Comparison of ENCODE assay signal across 11 mouse cellular contexts in the genomic region with DNA sequence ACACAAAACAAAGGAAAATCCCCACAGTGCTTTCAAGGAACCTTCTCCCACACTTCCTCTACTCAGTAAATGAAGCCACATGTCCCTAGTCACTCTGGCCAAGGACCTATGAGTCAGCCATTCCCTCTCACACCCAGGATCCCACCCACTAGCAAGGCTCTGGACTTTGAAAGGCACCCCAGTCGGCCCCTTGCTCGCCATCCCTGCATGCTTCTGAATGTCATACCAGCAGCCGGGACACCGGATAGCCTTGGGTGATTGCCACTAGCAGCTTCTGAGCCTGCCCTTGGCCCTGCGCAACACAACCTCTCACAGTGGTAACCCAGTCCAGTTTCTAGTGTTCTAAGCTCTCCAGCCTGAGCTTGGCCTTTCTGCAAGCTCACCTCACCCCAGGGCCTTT. TPM values are rescaled to one million over a fixed set of nuclear protein-coding genes. Genes with fewer than 3 reads are reported as not detected.
DNase-seq lines count a peak whose midpoint lies in the region; ATAC-seq and TF ChIP-seq lines count a peak whose summit lies in the region.
"Had no signal": no experiment of that assay in that cellular context is flagged by ENCODE, and none has a peak within 500 bp of the region (broad histone marks: within the 10 kb centered on the region; RNA-seq: fewer than 3 reads in every experiment).

No protein-coding gene starts in this region.

- H3ac ChIP-seq in myocyte (ENCODE audit: control insufficient read depth, insufficient read length), result no peak overlapping the region

- no peaks in the 10 kb centered on the region for H3K9me3 ChIP-seq in heart, embryonic 16.5 days (replicated peaks; ENCODE audit: control insufficient read depth, low read length)
- no peaks in the 10 kb centered on the region for H3K9me3 ChIP-seq in forebrain, embryonic 11.5 days (ENCODE audit: control insufficient read depth, low read length)
- H3K9me3 ChIP-seq: hindbrain, embryonic 13.5 days had no signal

- peaks cover 30% of the 10 kb centered on the region for H3K4me1 ChIP-seq in embryonic fibroblast, embryonic 13.5 days (ENCODE audit: control insufficient read depth, insufficient read depth, low read length)
- H3K4me1 ChIP-seq in heart, embryonic 16.5 days (ENCODE audit: control insufficient read depth, insufficient read depth, low read length), result peaks cover 49% of the 10 kb centered on the region
- peaks cover 10% of the 10 kb centered on the region for H3K4me1 ChIP-seq in forebrain, embryonic 11.5 days (replicated peaks; ENCODE audit: control insufficient read depth, insufficient read depth, low read length)

- H3K4me3 ChIP-seq in embryonic fibroblast, embryonic 13.5 days (ENCODE audit: insufficient read depth, low read length), result no peak overlapping the region
- H3K4me3 ChIP-seq in heart, embryonic 16.5 days (ENCODE audit: low read length), result no peak overlapping the region
- H3K4me3 ChIP-seq in myocyte, result no peak overlapping the region
- no peak overlapping the region for H3K4me3 ChIP-seq in forebrain, embryonic 11.5 days (ENCODE audit: low read depth, low read length)
- H3K4me3 ChIP-seq: hindbrain, embryonic 13.5 days had no signal

- peaks cover 8% of the 10 kb centered on the region for H3K79me2 ChIP-seq in myocyte (ENCODE audit: control insufficient read depth, insufficient read depth)

- TF ChIP-seq POLR2A in embryonic fibroblast, embryonic 13.5 days (IDR thresholded peaks at IDR 0.05; ENCODE audit: low read depth, low read length), result no peak
- TF ChIP-seq POLR2A in myocyte (IDR thresholded peaks at IDR 0.05; ENCODE audit: insufficient read length, low read depth), result no peak

- no peak for ATAC-seq in heart, embryonic 16.5 days (replicated peaks; ENCODE audit: extremely low read depth, insufficient read depth, low FRiP score)
- ATAC-seq in monocyte, adult 5-6 weeks (replicated peaks; ENCODE audit: insufficient number of reproducible peaks, low FRiP score, low TSS enrichment, poor library complexity, severe bottlenecking), result no peak
- no peak for ATAC-seq in forebrain, embryonic 11.5 days (replicated peaks; ENCODE audit: low FRiP score)

- peak overlapping the region; percentile 70 for H3K27ac ChIP-seq in embryonic fibroblast, embryonic 13.5 days (ENCODE audit: insufficient read depth, low read length)
- 0 out of 2 replicates have a peak overlapping the region, but pooled peaks have one; percentile 12 for H3K27ac ChIP-seq in heart, embryonic 16.5 days (ENCODE audit: low read length)
- no peak overlapping the region for H3K27ac ChIP-seq in forebrain, embryonic 11.5 days (ENCODE audit: low read depth, low read length)
- H3K27ac ChIP-seq: hindbrain, embryonic 13.5 days had no signal

- WGBS in heart, embryonic 16.5 days, result 51% methylated on average over 5 of the region's 5 CpGs
- 84% methylated on average over 5 of the region's 5 CpGs for WGBS in forebrain, embryonic 11.5 days

- H3K9ac ChIP-seq in heart, embryonic 16.5 days (ENCODE audit: low read length), result no peak overlapping the region
- no peak overlapping the region for H3K9ac ChIP-seq in forebrain, embryonic 11.5 days (ENCODE audit: low read length)
- H3K9ac ChIP-seq: hindbrain, embryonic 13.5 days had no signal

- no peaks in the 10 kb centered on the region for H3K27me3 ChIP-seq in heart, embryonic 16.5 days (ENCODE audit: control insufficient read depth, insufficient read depth, low read length)
- H3K27me3 ChIP-seq in myocyte (ENCODE audit: control insufficient read depth, insufficient read depth, insufficient read length), result no peaks in the 10 kb centered on the region
- no peaks in the 10 kb centered on the region; the same call in 1 of the 2 replicates for H3K27me3 ChIP-seq in forebrain, embryonic 11.5 days (ENCODE audit: control insufficient read depth, insufficient read depth, low read length)

- no peaks in the 10 kb centered on the region for H3K36me3 ChIP-seq in heart, embryonic 16.5 days (ENCODE audit: control insufficient read depth, insufficient read depth)
- no peaks in the 10 kb centered on the region for H3K36me3 ChIP-seq in myocyte (ENCODE audit: control insufficient read depth, insufficient read depth)
- H3K36me3 ChIP-seq in forebrain, embryonic 11.5 days (ENCODE audit: control insufficient read depth, insufficient read depth, low read length), result no peaks in the 10 kb centered on the region
- H3K36me3 ChIP-seq: hindbrain, embryonic 13.5 days had no signal

- H3K4me2 ChIP-seq in heart, embryonic 16.5 days (ENCODE audit: low read depth, low read length), result peak overlapping the region; percentile 11; the same call in 1 of the 2 replicates
- peak overlapping the region; percentile 76 for H3K4me2 ChIP-seq in myocyte (ENCODE audit: low read depth)
- no peak overlapping the region for H3K4me2 ChIP-seq in forebrain, embryonic 11.5 days (ENCODE audit: low read depth, low read length, severe bottlenecking)
- H3K4me2 ChIP-seq: hindbrain, embryonic 13.5 days had no signal

- TF ChIP-seq CTCF in embryonic fibroblast, embryonic 13.5 days (IDR thresholded peaks at IDR 0.05; ENCODE audit: borderline replicate concordance, insufficient read depth, low read length), result no peak

- peak; percentile 75 for DNase-seq in lung, postnatal 10 days
- DNase-seq in lung, postnatal 25 days (ENCODE audit: low spot score), result no peak
- DNase-seq in left cerebral cortex, adult 18-20 months (ENCODE audit: low spot score in 2 of 2), result no peak
- DNase-seq in forebrain, embryonic 11.5 days (ENCODE audit: low spot score), result no peak
- DNase-seq: thymus, postnatal 14 days had no signal

TF ChIP-seq in myocyte, 11 proteins besides CTCF, POLR2A, EP300 and RAD21:
- 0 out of 2 replicates have a peak, but pooled peaks have one; percentile 2 for TF ChIP-seq CEBPB (IDR thresholded peaks at IDR 0.05; ENCODE audit: insufficient read depth, poor library complexity, severe bottlenecking)
- no peak for TF ChIP-seq USF1 (IDR thresholded peaks at IDR 0.05; ENCODE audit: low read depth)
- peak in 1 of 3 experiments; percentile 13 for TF ChIP-seq MYOG (IDR thresholded peaks at IDR 0.05; ENCODE audit: control insufficient read depth in 1 of 3, insufficient read depth in 1 of 3, insufficient read length in 2 of 3, low read depth in 2 of 3)

RNA-seq across cellular contexts. Expression of a gene that starts 58.2 kb away (rescaled TPM):
- polyA plus RNA-seq in embryonic fibroblast, embryonic 13.5 days (2011; ENCODE audit: insufficient read length, low read depth, missing spikeins), result 122 and 198 TPM in 2 replicates
- polyA plus RNA-seq in heart, embryonic 16.5 days (2015; fragmentation: Nextera tagmentation; extraction: Ambion mirVana), result 120 and 144 TPM in 2 replicates
- 111 TPM for polyA plus RNA-seq in myocyte (2012; fragmentation: generic; extraction: Trizol)
- total RNA-seq in monocyte, adult 5-6 weeks (2017), result 1.9 to 2.9 TPM (median 2.0 TPM) in 3 replicates
- 10 to 100 TPM; 36.7 to 39.6 TPM for total RNA-seq in left cerebral cortex, adult 18-20 months (2021)
- 15.6 and 17.1 TPM in 2 replicates for polyA plus RNA-seq in forebrain, embryonic 11.5 days (2014; fragmentation: Nextera tagmentation; extraction: Ambion mirVana)

RNA-seq across cellular contexts. Expression of a gene that starts 59.3 kb away (rescaled TPM):
- polyA plus RNA-seq in embryonic fibroblast, embryonic 13.5 days (2011; ENCODE audit: insufficient read length, low read depth, missing spikeins), result 0.56 TPM in 1 of 2 replicates, not detected in the other
- 0.45 and 0.91 TPM in 2 replicates for polyA plus RNA-seq in heart, embryonic 16.5 days (2015; fragmentation: Nextera tagmentation; extraction: Ambion mirVana)
- not detected for polyA plus RNA-seq in myocyte (2012; fragmentation: generic; extraction: Trizol)
- 2.6 TPM in 1 of 3 replicates, not detected in the others for total RNA-seq in monocyte, adult 5-6 weeks (2017)
- total RNA-seq in left cerebral cortex, adult 18-20 months (2021), result not detected
- polyA plus RNA-seq in forebrain, embryonic 11.5 days (2014; fragmentation: Nextera tagmentation; extraction: Ambion mirVana), result 0.24 and 0.27 TPM in 2 replicates
- total RNA-seq: layer of hippocampus, adult 18-20 months had no signal
